Mouse (Mus musculus): Measurements from ENCODE around the gene Adgrl2. TPM values are rescaled to one million over a fixed set of nuclear protein-coding genes. Genes with fewer than 3 reads are reported as not detected.

Gene Adgrl2
- total RNA-seq (2021) = 10 to 100 TPM; 13.2 to 13.3 TPM
- long read RNA-seq, experiment 1, partial matches to known transcripts = 1 of 3 reads
- long read RNA-seq, experiment 1, other reads (novel, unspliced or antisense) = 2 of 3 reads
- long read RNA-seq, experiment 2, full-length matches to known transcripts = 1 of 2 reads
- long read RNA-seq, experiment 2, partial matches to known transcripts = 1 of 2 reads
- long read RNA-seq, experiment 2, other reads (novel, unspliced or antisense) = 0 of 2 reads

- no peak for DNase-seq
Measured at GRCm38 (mm10) chr3:148990531-148991003, at the start of gene Adgrl2. Adgrl2 (minus strand) TSS chr3:148990555.

GRCm38 (mm10) chr3:149038771-149039170 lies 48.4 kb upstream of the Adgrl2 start:
- DNase-seq = no peak

- no peak for DNase-seq
Measured at GRCm38 (mm10) chr3:149019925-149020324, 29.6 kb upstream of the Adgrl2 start.

- no peak for DNase-seq
Measured at GRCm38 (mm10) chr3:149009311-149009710, 19.0 kb upstream of the Adgrl2 start.

- no peak for DNase-seq
Measured at GRCm38 (mm10) chr3:149008634-149009023, 18.3 kb upstream of the Adgrl2 start.

GRCm38 (mm10) chr3:149007860-149008633 lies 17.7 kb upstream of the Adgrl2 start:
- DNase-seq = no peak

GRCm38 (mm10) chr3:149001364-149001763 lies 11.0 kb upstream of the Adgrl2 start:
- no peak for DNase-seq

GRCm38 (mm10) chr3:148998661-148999060 lies 8.3 kb upstream of the Adgrl2 start:
- no peak for DNase-seq

GRCm38 (mm10) chr3:148991056-148991455 lies 701 bp upstream of the Adgrl2 start:
- DNase-seq = no peak

GRCm38 (mm10) chr3:148989818-148990530 lies 381 bp downstream of the Adgrl2 start:
- peak; percentile 45 for DNase-seq

- DNase-seq = peak; percentile 90
Measured at GRCm38 (mm10) chr3:148988996-148989817, 1.1 kb downstream of the Adgrl2 start.

GRCm38 (mm10) chr3:148988293-148988995 lies 1.9 kb downstream of the Adgrl2 start:
- peak; percentile 36 for DNase-seq

GRCm38 (mm10) chr3:148987591-148988292 lies 2.6 kb downstream of the Adgrl2 start:
- DNase-seq = peak; percentile 80

GRCm38 (mm10) chr3:148986894-148987590 lies 3.3 kb downstream of the Adgrl2 start:
- no peak for DNase-seq

- no peak for DNase-seq
Measured at GRCm38 (mm10) chr3:148986296-148986893, 4.0 kb downstream of the Adgrl2 start.

GRCm38 (mm10) chr3:148984326-148984725 lies 6.0 kb downstream of the Adgrl2 start:
- no peak for DNase-seq

- DNase-seq = no peak
Measured at GRCm38 (mm10) chr3:148982370-148982769, 8.0 kb downstream of the Adgrl2 start.

- DNase-seq = no peak
Measured at GRCm38 (mm10) chr3:148981776-148982175, 8.6 kb downstream of the Adgrl2 start.

GRCm38 (mm10) chr3:148978541-148978940 lies 11.8 kb downstream of the Adgrl2 start:
- DNase-seq = no peak

GRCm38 (mm10) chr3:148977838-148978237 lies 12.5 kb downstream of the Adgrl2 start:
- DNase-seq = no peak

Measured in gastrocnemius, postnatal 25 days (tissue).